Mouse (Mus musculus) midbrain, embryonic 16.5 days (tissue): ENCODE results near the gene Gpa33. TPM values are rescaled to one million over a fixed set of nuclear protein-coding genes. Genes with fewer than 3 reads are reported as not detected.

Experiments used
- ATAC-seq: fragments of 200-750 bp; cut with Nextera tagmentation; 2 replicates; pipeline ENCODE4 v1.8.0; 2017; ENCODE audit warnings: moderate TSS enrichment
- H3K27ac ChIP-seq: fragments of 300-500 bp; sonication (generic); 2 replicates; pipeline ENCODE4 v1.5.1; 2014; ENCODE audit warnings: mild to moderate bottlenecking, low read length, mixed read lengths
- H3K27me3 ChIP-seq: fragments of 300-500 bp; sonication (generic); 2 replicates; pipeline ENCODE4 v1.6.1; 2014; ENCODE audit warnings: low read depth, low read length, mixed read lengths; ENCODE audit not compliant: control insufficient read depth, insufficient read depth
- H3K36me3 ChIP-seq: fragments of 300-500 bp; sonication (generic); 2 replicates; pipeline ENCODE4 v1.6.1; 2014; ENCODE audit warnings: mild to moderate bottlenecking, low read length, moderate library complexity, mixed read lengths; ENCODE audit not compliant: control insufficient read depth, insufficient read depth
- H3K4me1 ChIP-seq: fragments of 300-500 bp; sonication (generic); 2 replicates; pipeline ENCODE4 v1.6.1; 2014; ENCODE audit warnings: mild to moderate bottlenecking, low read length, mixed read lengths; ENCODE audit not compliant: control insufficient read depth, insufficient read depth
- H3K4me2 ChIP-seq: fragments of 300-500 bp; sonication (generic); 2 replicates; pipeline ENCODE4 v1.6.1; 2014; ENCODE audit warnings: mild to moderate bottlenecking, low read length, mixed read lengths
- H3K4me3 ChIP-seq: fragments of 300-500 bp; sonication (generic); 2 replicates; pipeline ENCODE4 v1.5.1; 2014; ENCODE audit warnings: low read depth, mild to moderate bottlenecking, low read length, moderate library complexity, mixed read lengths
- H3K9ac ChIP-seq: fragments of 300-500 bp; sonication (generic); 2 replicates; pipeline ENCODE4 v1.6.1; 2014; ENCODE audit warnings: low read depth, low read length, mixed read lengths
- H3K9me3 ChIP-seq: fragments of 300-500 bp; sonication (generic); replicated peaks from 2 replicates; pipeline ENCODE4 v1.6.1; 2014; ENCODE audit warnings: mild to moderate bottlenecking, low read length, mixed read lengths; ENCODE audit not compliant: control insufficient read depth, poor library complexity, severe bottlenecking
- WGBS: fragments of 180-500 bp; shearing (Covaris S2); extraction: QIAGEN DNeasy Blood & Tissue Kit; methylation state at CpG from one replicate; pipeline ENCODE4 v1.1.7; 2014; 5-methylcytosine and 5-hydroxymethylcytosine counted together
- polyA plus RNA-seq: library from polyadenylated mRNA; unstranded; fragments of >200 nt; fragmentation: Nextera tagmentation; extraction: Ambion mirVana; gene quantifications from 2 replicates; pipeline ENCODE4 v1.2.1, GENCODE M21; 2015

Gene Gpa33
- polyA plus RNA-seq, 1 experiment from 2014 or later, result 0.08 TPM

- Histone ChIP-seq H3K4me3 (no peak overlapping the region), H3K27ac (no peak overlapping the region), H3K9ac (no peak overlapping the region), H3K27me3 (no peaks in the 10 kb centered on the region), H3K4me1 (no peaks in the 10 kb centered on the region), H3K9me3 (no peaks in the 10 kb centered on the region), H3K4me2 (no peak overlapping the region), H3K36me3 (no peaks in the 10 kb centered on the region)
- WGBS, result 93% methylated on average over 6 of the region's 6 CpGs
- no peak for ATAC-seq
These were observed 3.7 kb upstream of the Gpa33 start for GRCm38 (mm10) chr1:166126290-166126689.

- ATAC-seq, result no peak
- no peaks in the 10 kb centered on the region for H3K4me1 ChIP-seq
- H3K27ac ChIP-seq, result no peak overlapping the region
- H3K9ac ChIP-seq, result no peak overlapping the region
- H3K4me2 ChIP-seq, result no peak overlapping the region
- H3K9me3 ChIP-seq, result no peaks in the 10 kb centered on the region
- no peaks in the 10 kb centered on the region for H3K27me3 ChIP-seq
- 82% methylated on average over 9 of the region's 9 CpGs for WGBS
- H3K36me3 ChIP-seq, result no peaks in the 10 kb centered on the region
- no peak overlapping the region for H3K4me3 ChIP-seq
These were observed 3.2 kb upstream of the Gpa33 start for GRCm38 (mm10) chr1:166126795-166127194.

GRCm38 (mm10) chr1:166127719-166128118 is 2.3 kb upstream of the Gpa33 start, which contains the start of gene Dusp27:
Gene Dusp27 (minus strand): TSS chr1:166127922.
- WGBS, result 63% methylated on average over 4 of the region's 4 CpGs
- H3K27me3 ChIP-seq, result no peaks in the 10 kb centered on the region
- ATAC-seq, result no peak
- no peak within 1 kb of the TSS for H3K27ac ChIP-seq
- no peaks in the 10 kb centered on the region for H3K9me3 ChIP-seq
- H3K4me2 ChIP-seq, result no peak within 1 kb of the TSS
- no peaks in the 10 kb centered on the region for H3K36me3 ChIP-seq
- no peak within 1 kb of the TSS for H3K4me3 ChIP-seq
- H3K9ac ChIP-seq, result no peak within 1 kb of the TSS
- H3K4me1 ChIP-seq, result no peaks in the 10 kb centered on the region

GRCm38 (mm10) chr1:166128551-166128950 is 1.5 kb upstream of the Gpa33 start:
- Histone ChIP-seq H3K9ac (no peak overlapping the region), H3K4me2 (no peak overlapping the region), H3K9me3 (no peaks in the 10 kb centered on the region), H3K27me3 (no peaks in the 10 kb centered on the region), H3K27ac (no peak overlapping the region), H3K4me1 (no peaks in the 10 kb centered on the region), H3K36me3 (no peaks in the 10 kb centered on the region), H3K4me3 (no peak overlapping the region)
- no peak for ATAC-seq
- 89% methylated on average over 5 of the region's 5 CpGs for WGBS

- Histone ChIP-seq H3K4me3 (no peak overlapping the region), H3K9me3 (no peaks in the 10 kb centered on the region), H3K9ac (no peak overlapping the region), H3K36me3 (no peaks in the 10 kb centered on the region), H3K27ac (no peak overlapping the region), H3K4me1 (no peaks in the 10 kb centered on the region), H3K4me2 (no peak overlapping the region), H3K27me3 (no peaks in the 10 kb centered on the region)
- WGBS, result 53% methylated on average over 4 of the region's 4 CpGs
- no peak for ATAC-seq
These were observed 2.3 kb downstream of the Gpa33 start for GRCm38 (mm10) chr1:166132367-166132766.

- no peak overlapping the region for H3K27ac ChIP-seq
- no peak overlapping the region for H3K4me3 ChIP-seq
- no peaks in the 10 kb centered on the region for H3K9me3 ChIP-seq
- no peaks in the 10 kb centered on the region; the same call in 1 of the 2 replicates for H3K4me1 ChIP-seq
- H3K4me2 ChIP-seq, result no peak overlapping the region
- H3K27me3 ChIP-seq, result no peaks in the 10 kb centered on the region
- WGBS, result 37% methylated on average over 5 of the region's 5 CpGs
- no peaks in the 10 kb centered on the region for H3K36me3 ChIP-seq
- no peak for ATAC-seq
- no peak overlapping the region for H3K9ac ChIP-seq
These were observed 5.2 kb downstream of the Gpa33 start for GRCm38 (mm10) chr1:166135091-166135740.

- Histone ChIP-seq H3K9me3 (no peaks in the 10 kb centered on the region), H3K36me3 (no peaks in the 10 kb centered on the region), H3K4me1 (no peaks in the 10 kb centered on the region; the same call in 1 of the 2 replicates), H3K27ac (no peak overlapping the region), H3K4me3 (no peak overlapping the region), H3K9ac (no peak overlapping the region), H3K4me2 (no peak overlapping the region), H3K27me3 (no peaks in the 10 kb centered on the region)
- ATAC-seq, result no peak
- WGBS, result 75% methylated on average over 7 of the region's 7 CpGs
These were observed 7.4 kb downstream of the Gpa33 start for GRCm38 (mm10) chr1:166137244-166137938.

GRCm38 (mm10) chr1:166138136-166138535 is 8.1 kb downstream of the Gpa33 start:
- H3K9me3 ChIP-seq, result no peaks in the 10 kb centered on the region
- 74% methylated on average over 13 of the region's 13 CpGs for WGBS
- no peak for ATAC-seq
- no peak overlapping the region for H3K4me2 ChIP-seq
- no peaks in the 10 kb centered on the region for H3K27me3 ChIP-seq
- H3K36me3 ChIP-seq, result no peaks in the 10 kb centered on the region
- H3K9ac ChIP-seq, result no peak overlapping the region
- no peak overlapping the region for H3K27ac ChIP-seq
- H3K4me1 ChIP-seq, result no peaks in the 10 kb centered on the region; the same call in 1 of the 2 replicates
- no peak overlapping the region for H3K4me3 ChIP-seq

- ATAC-seq, result no peak
- H3K27me3 ChIP-seq, result no peaks in the 10 kb centered on the region
- H3K27ac ChIP-seq, result no peak overlapping the region
- 60% methylated on average over 3 of the region's 3 CpGs for WGBS
- no peak overlapping the region for H3K4me3 ChIP-seq
- H3K9me3 ChIP-seq, result no peaks in the 10 kb centered on the region
- H3K36me3 ChIP-seq, result no peaks in the 10 kb centered on the region
- no peak overlapping the region for H3K9ac ChIP-seq
- H3K4me2 ChIP-seq, result no peak overlapping the region
- H3K4me1 ChIP-seq, result no peaks in the 10 kb centered on the region; the same call in 1 of the 2 replicates
These were observed 9.1 kb downstream of the Gpa33 start for GRCm38 (mm10) chr1:166139113-166139512.
